Mouse (Mus musculus): ENCODE data around the gene Flg2. TPM values are rescaled to one million over a fixed set of nuclear protein-coding genes. Genes with fewer than 3 reads are reported as not detected.

Gene Flg2
- not detected in 2 replicates for polyA plus RNA-seq (2015; fragmentation: Nextera tagmentation; extraction: Ambion mirVana)

DNA sequence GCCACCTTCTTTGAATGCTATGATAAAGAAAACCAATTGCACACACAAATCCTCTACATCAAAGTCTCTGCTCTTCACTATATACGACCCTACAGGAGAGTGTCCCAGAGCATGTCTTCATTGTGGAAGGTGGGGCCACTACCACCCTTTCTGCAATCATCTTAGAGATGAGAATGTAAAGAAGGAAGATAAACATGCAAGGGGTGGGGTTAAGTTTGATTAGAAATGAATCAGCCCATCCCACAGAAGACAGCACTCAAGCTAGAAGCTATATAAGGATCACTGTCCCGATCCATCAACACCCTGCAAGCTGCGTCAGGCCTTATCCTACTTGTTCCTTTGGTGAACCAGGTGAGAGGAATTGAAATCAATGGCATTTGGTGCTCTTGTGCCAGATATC lies at the start of gene Flg2:
Gene Flg2, plus strand, starts transcription at position 301 of the 400 bp plus-strand sequence.
- WGBS, result 77% methylated on average over 3 of the region's 3 CpGs
- no peak for ATAC-seq (ENCODE audit: extremely low read depth, insufficient number of reproducible peaks, low FRiP score, low TSS enrichment)
- Histone ChIP-seq H3K27me3 (replicated peaks) (no peaks in the 10 kb centered on the region), H3K27ac (replicated peaks) (no peak within 1 kb of the TSS), H3K9me3 (no peaks in the 10 kb centered on the region), H3K4me3 (no peak within 1 kb of the TSS), H3K9ac (no peak within 1 kb of the TSS), H3K4me2 (no peak within 1 kb of the TSS), H3K36me3 (no peaks in the 10 kb centered on the region), H3K4me1 (no peaks in the 10 kb centered on the region)

DNA sequence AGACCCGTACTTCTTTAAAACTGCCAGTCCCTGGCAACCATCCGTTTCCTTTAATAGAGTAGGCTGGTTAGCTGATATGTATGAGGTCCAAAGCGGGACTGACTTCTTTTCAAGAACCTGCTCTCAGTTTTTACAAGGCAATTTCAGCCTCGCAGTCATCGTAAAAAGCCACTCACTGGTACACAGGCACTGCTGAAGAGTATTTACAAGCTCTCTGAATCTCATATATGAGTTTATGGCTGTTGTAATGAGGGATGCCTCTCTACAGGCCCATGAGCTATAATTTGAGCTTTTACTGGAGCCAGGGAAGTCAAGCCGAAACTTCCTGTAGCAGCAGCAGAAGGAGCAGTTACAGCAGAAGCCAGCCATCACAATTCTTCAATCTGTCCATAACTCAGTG lies 34.6 kb upstream of the Flg2 start:
- no peaks in the 10 kb centered on the region for H3K4me1 ChIP-seq
- H3K4me2 ChIP-seq, result no peak overlapping the region
- no peak for ATAC-seq (ENCODE audit: extremely low read depth, insufficient number of reproducible peaks, low FRiP score, low TSS enrichment)
- H3K9me3 ChIP-seq, result no peaks in the 10 kb centered on the region
- no peaks in the 10 kb centered on the region for H3K27me3 ChIP-seq (replicated peaks)
- no peaks in the 10 kb centered on the region for H3K36me3 ChIP-seq
- H3K27ac ChIP-seq (replicated peaks), result no peak overlapping the region
- H3K4me3 ChIP-seq, result no peak overlapping the region
- 71% methylated on average over 6 of the region's 6 CpGs for WGBS
- H3K9ac ChIP-seq, result no peak overlapping the region

DNA sequence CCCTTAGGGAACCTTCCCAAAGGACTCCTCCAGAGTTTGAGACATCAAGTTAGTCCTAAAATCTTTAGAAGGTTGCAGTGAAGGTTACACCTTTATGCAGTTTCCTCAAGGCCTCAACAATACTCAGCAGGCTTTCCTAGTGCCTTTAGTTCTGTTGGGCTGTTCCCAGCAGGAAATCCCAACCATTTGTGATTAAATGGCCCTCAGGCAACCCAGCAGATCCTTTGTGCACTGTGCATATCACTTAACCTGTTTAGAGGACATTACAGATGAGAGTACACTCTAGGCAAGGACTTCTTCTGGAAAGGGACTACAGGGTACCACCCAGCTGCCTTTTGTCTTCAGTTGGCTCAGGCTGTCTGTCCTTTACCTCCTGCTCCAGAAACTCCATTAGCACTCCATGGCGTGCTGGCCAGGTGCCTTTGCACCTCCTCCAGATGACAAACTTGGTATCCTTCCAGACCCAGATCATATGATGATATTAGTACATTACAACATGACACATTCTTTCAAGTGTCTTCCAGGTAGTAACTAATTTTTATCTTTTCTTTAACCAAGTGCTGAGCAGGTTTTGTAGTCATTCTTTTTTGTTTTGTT lies 34.0 kb upstream of the Flg2 start:
- no peak overlapping the region for H3K27ac ChIP-seq (replicated peaks)
- 38% methylated on average over 1 of the region's 1 CpGs for WGBS

DNA sequence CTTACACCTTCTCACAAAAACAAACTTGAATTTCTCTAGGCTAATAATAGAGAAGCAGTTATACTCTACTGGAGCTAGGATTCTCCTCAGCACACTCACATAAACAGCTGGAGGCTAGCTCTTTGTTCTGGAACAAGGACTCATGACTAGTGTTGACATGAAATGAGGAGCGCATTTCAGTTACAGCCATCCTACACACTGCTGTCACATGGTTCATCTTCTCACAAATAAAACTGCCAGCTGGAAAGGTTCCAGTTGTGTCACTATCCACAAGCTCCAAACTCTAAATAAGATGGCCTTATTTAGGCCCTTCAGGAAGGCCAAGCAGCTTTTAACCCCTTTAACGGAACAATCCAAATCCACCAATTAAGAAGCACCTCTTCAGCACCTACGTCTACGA lies 16.2 kb upstream of the Flg2 start:
- Histone ChIP-seq H3K27me3 (replicated peaks) (no peaks in the 10 kb centered on the region), H3K36me3 (no peaks in the 10 kb centered on the region), H3K27ac (replicated peaks) (no peak overlapping the region), H3K4me3 (no peak overlapping the region), H3K4me1 (no peaks in the 10 kb centered on the region), H3K4me2 (no peak overlapping the region), H3K9me3 (no peaks in the 10 kb centered on the region), H3K9ac (no peak overlapping the region)
- no peak for ATAC-seq (ENCODE audit: extremely low read depth, insufficient number of reproducible peaks, low FRiP score, low TSS enrichment)
- WGBS, result 83% methylated on average over 4 of the region's 4 CpGs

More for the DNA sequence above, 34.0 kb upstream of the Flg2 start:
- no peak for ATAC-seq (ENCODE audit: extremely low read depth, insufficient number of reproducible peaks, low FRiP score, low TSS enrichment)
- Histone ChIP-seq H3K36me3 (no peaks in the 10 kb centered on the region), H3K4me3 (no peak overlapping the region), H3K4me2 (no peak overlapping the region), H3K4me1 (no peaks in the 10 kb centered on the region), H3K27me3 (replicated peaks) (no peaks in the 10 kb centered on the region), H3K9ac (no peak overlapping the region), H3K9me3 (no peaks in the 10 kb centered on the region)

DNA sequence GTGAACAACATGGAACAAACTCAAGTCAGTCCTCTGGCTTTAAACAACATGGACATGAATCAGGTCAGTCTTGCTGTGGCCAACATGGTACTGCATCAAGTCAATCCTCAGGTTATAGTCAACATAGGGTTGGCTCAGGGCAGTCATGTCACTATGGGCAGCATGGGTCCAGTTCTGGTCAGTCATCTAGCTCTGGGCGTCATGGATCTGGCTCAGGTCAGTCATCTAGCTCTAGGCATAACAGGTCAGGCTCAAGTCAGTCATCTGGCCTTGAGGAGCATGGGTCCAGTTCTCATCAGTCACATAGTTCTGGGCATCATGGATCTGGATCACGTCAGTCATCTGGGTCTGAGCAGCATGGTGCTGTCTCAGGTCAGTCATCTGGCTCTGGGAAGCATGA lies 4.9 kb downstream of the Flg2 start:
- 60% methylated on average over 2 of the region's 2 CpGs for WGBS
- Histone ChIP-seq H3K9ac (no peak overlapping the region), H3K4me2 (no peak overlapping the region), H3K27ac (replicated peaks) (no peak overlapping the region), H3K36me3 (no peaks in the 10 kb centered on the region), H3K27me3 (replicated peaks) (no peaks in the 10 kb centered on the region), H3K4me1 (no peaks in the 10 kb centered on the region), H3K9me3 (peaks cover 17% of the 10 kb centered on the region), H3K4me3 (no peak overlapping the region)
- no peak for ATAC-seq (ENCODE audit: extremely low read depth, insufficient number of reproducible peaks, low FRiP score, low TSS enrichment)

DNA sequence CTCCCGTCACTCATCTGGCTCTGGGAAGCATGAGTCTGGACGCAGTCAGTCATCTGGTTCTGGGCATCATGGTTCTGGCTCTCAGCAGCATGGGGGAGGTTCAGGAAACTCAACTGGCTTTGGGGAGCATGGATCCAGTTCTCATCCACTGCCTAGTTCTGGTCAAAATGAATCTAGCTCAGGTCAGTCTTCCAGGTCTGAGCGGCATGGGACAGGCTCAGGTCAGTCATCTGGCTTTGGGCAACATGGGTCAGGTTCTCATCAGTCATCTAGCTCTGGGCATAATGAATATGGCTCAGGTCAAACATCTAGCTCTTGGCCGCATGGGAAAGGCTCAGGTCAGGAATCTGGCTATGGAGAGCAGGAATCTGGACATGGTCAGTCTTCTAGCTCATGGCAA lies 5.4 kb downstream of the Flg2 start:
- no peaks in the 10 kb centered on the region for H3K36me3 ChIP-seq
- ATAC-seq (ENCODE audit: extremely low read depth, insufficient number of reproducible peaks, low FRiP score, low TSS enrichment), result no peak; the same call in 1 of the 2 replicates
- peaks cover 17% of the 10 kb centered on the region for H3K9me3 ChIP-seq
- H3K9ac ChIP-seq, result no peak overlapping the region
- 79% methylated on average over 4 of the region's 4 CpGs for WGBS
- H3K27me3 ChIP-seq (replicated peaks), result no peaks in the 10 kb centered on the region
- no peak overlapping the region for H3K4me3 ChIP-seq
- no peak overlapping the region for H3K27ac ChIP-seq (replicated peaks)
- no peak overlapping the region for H3K4me2 ChIP-seq
- H3K4me1 ChIP-seq, result no peaks in the 10 kb centered on the region

Other genes with a start within 250 kb of the Flg2 start
- not detected in 2 replicates for gene Lce3d, start 239.9 kb upstream of the Flg2 start, polyA plus RNA-seq (2015; fragmentation: Nextera tagmentation; extraction: Ambion mirVana)
- gene Lce3e, start 230.2 kb upstream of the Flg2 start, polyA plus RNA-seq (2015; fragmentation: Nextera tagmentation; extraction: Ambion mirVana), result not detected in 2 replicates
- gene Lce3f, start 205.1 kb upstream of the Flg2 start, polyA plus RNA-seq (2015; fragmentation: Nextera tagmentation; extraction: Ambion mirVana), result not detected in 2 replicates
- gene Crct1, start 181.6 kb upstream of the Flg2 start, polyA plus RNA-seq (2015; fragmentation: Nextera tagmentation; extraction: Ambion mirVana), result 0.43 TPM in 1 of 2 replicates, not detected in the other
- not detected in 2 replicates for gene Lce1m, start 178.2 kb upstream of the Flg2 start, polyA plus RNA-seq (2015; fragmentation: Nextera tagmentation; extraction: Ambion mirVana)
- not detected in 2 replicates for gene Gm4858, start 128.5 kb upstream of the Flg2 start, polyA plus RNA-seq (2015; fragmentation: Nextera tagmentation; extraction: Ambion mirVana)
- gene Crnn, start 52.5 kb upstream of the Flg2 start, polyA plus RNA-seq (2015; fragmentation: Nextera tagmentation; extraction: Ambion mirVana), result not detected in 2 replicates
- gene Flg, start 76.2 kb downstream of the Flg2 start, polyA plus RNA-seq (2015; fragmentation: Nextera tagmentation; extraction: Ambion mirVana), result not detected in 2 replicates
- 0.01 TPM in 1 of 2 replicates, not detected in the other for gene Hrnr, start 122.5 kb downstream of the Flg2 start, polyA plus RNA-seq (2015; fragmentation: Nextera tagmentation; extraction: Ambion mirVana)
- not detected in 2 replicates for gene Rptn, start 196.4 kb downstream of the Flg2 start, polyA plus RNA-seq (2015; fragmentation: Nextera tagmentation; extraction: Ambion mirVana)
- 0.34 and 0.44 TPM in 2 replicates for gene Tchh, start 245.1 kb downstream of the Flg2 start, polyA plus RNA-seq (2015; fragmentation: Nextera tagmentation; extraction: Ambion mirVana)

Data from heart, embryonic 13.5 days (tissue).